Mouse (Mus musculus) embryonic facial prominence, embryonic 15.5 days (tissue): ENCODE data around the gene Kcnj16. TPM values are rescaled to one million over a fixed set of nuclear protein-coding genes. Genes with fewer than 3 reads are reported as not detected.

Experiments used
- ATAC-seq: fragments of 200-750 bp; cut with Nextera tagmentation; 2 replicates; pipeline ENCODE4 v1.8.0; 2017; ENCODE audit warnings: low read depth, moderate TSS enrichment; ENCODE audit not compliant: insufficient number of reproducible peaks, low FRiP score, low TSS enrichment
- H3K27ac ChIP-seq: fragments of 300-500 bp; sonication (generic); replicated peaks from 2 replicates; pipeline ENCODE4 v1.5.1; 2015; ENCODE audit warnings: mild to moderate bottlenecking, inconsistent platforms
- H3K27me3 ChIP-seq: fragments of 300-500 bp; sonication (generic); 2 replicates; pipeline ENCODE4 v1.6.1; 2015; ENCODE audit warnings: inconsistent platforms
- H3K36me3 ChIP-seq: fragments of 300-500 bp; sonication (generic); 2 replicates; pipeline ENCODE4 v1.6.1; 2015; ENCODE audit warnings: mild to moderate bottlenecking, inconsistent platforms
- H3K4me1 ChIP-seq: fragments of 300-500 bp; sonication (generic); 2 replicates; pipeline ENCODE4 v1.6.1; 2015; ENCODE audit warnings: inconsistent platforms
- H3K4me2 ChIP-seq: fragments of 300-500 bp; sonication (generic); replicated peaks from 2 replicates; pipeline ENCODE4 v1.6.1; 2015; ENCODE audit warnings: mild to moderate bottlenecking, inconsistent platforms
- H3K4me3 ChIP-seq: fragments of 300-500 bp; sonication (generic); replicated peaks from 2 replicates; pipeline ENCODE4 v1.5.1; 2015; ENCODE audit warnings: mild to moderate bottlenecking, inconsistent platforms
- H3K9ac ChIP-seq: fragments of 300-500 bp; sonication (generic); 2 replicates; pipeline ENCODE4 v1.6.1; 2015; ENCODE audit warnings: inconsistent platforms
- H3K9me3 ChIP-seq: fragments of 300-500 bp; sonication (generic); replicated peaks from 2 replicates; pipeline ENCODE4 v1.6.1; 2016; ENCODE audit warnings: inconsistent platforms
- WGBS: fragments of 180-500 bp; shearing (Covaris S2); methylation state at CpG from one replicate; pipeline ENCODE4 v1.1.7; 2015; 5-methylcytosine and 5-hydroxymethylcytosine counted together
- polyA plus RNA-seq: library from polyadenylated mRNA; unstranded; fragments of >200 nt; fragmentation: Nextera tagmentation; extraction: Ambion mirVana; gene quantifications from 2 replicates; pipeline ENCODE4 v1.2.1, GENCODE M21; 2015

Gene Kcnj16
- polyA plus RNA-seq, 1 experiment from 2014 or later: 0.61 TPM

GRCm38 (mm10) chr11:110997211-110997610 lies 29.4 kb downstream of the Kcnj16 start:
- no peaks in the 10 kb centered on the region for H3K27me3 ChIP-seq

DNA sequence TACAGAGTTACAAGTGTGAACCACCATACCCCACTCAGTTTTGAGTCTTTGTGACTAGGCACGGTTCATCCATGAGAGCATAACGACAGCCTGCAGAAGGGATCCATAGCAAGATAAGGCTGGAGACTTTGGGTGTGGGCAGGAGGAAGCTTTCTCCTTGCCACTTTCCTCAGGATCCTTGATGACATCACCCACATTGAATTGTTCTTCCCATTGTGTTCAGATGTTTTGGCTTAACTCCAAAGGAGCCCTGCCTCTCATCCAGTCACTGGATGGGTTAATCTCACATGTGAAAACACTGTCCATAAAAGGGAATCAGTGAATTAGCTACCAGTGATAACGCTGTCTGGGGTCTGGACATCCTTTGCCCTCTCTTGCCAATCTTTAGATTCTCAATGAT lies 37.3 kb downstream of the Kcnj16 start:
- Histone ChIP-seq H3K27ac (no peak overlapping the region), H3K4me3 (no peak overlapping the region), H3K9ac (no peak overlapping the region), H3K9me3 (no peaks in the 10 kb centered on the region), H3K36me3 (no peaks in the 10 kb centered on the region), H3K4me1 (no peaks in the 10 kb centered on the region), H3K4me2 (no peak overlapping the region), H3K27me3 (no peaks in the 10 kb centered on the region)
- no peak for ATAC-seq
- 77% methylated on average over 3 of the region's 3 CpGs for WGBS

More at GRCm38 (mm10) chr11:110997211-110997610, 29.4 kb downstream of the Kcnj16 start:
- Histone ChIP-seq H3K9me3 (no peaks in the 10 kb centered on the region), H3K4me1 (no peaks in the 10 kb centered on the region), H3K36me3 (no peaks in the 10 kb centered on the region), H3K4me3 (no peak overlapping the region), H3K9ac (no peak overlapping the region), H3K27ac (no peak overlapping the region), H3K4me2 (no peak overlapping the region)
- WGBS: 75% methylated on average over 9 of the region's 9 CpGs
- ATAC-seq: no peak

GRCm38 (mm10) chr11:111009471-111009870 lies 41.6 kb downstream of the Kcnj16 start:
- 41% methylated on average over 3 of the region's 3 CpGs for WGBS
- Histone ChIP-seq H3K9ac (no peak overlapping the region), H3K4me3 (no peak overlapping the region), H3K27ac (no peak overlapping the region), H3K27me3 (no peaks in the 10 kb centered on the region), H3K36me3 (no peaks in the 10 kb centered on the region), H3K9me3 (no peaks in the 10 kb centered on the region), H3K4me2 (no peak overlapping the region), H3K4me1 (no peaks in the 10 kb centered on the region)
- ATAC-seq: no peak

- no peak for ATAC-seq
- no peaks in the 10 kb centered on the region for H3K36me3 ChIP-seq
- H3K4me3 ChIP-seq: no peak overlapping the region
- no peaks in the 10 kb centered on the region for H3K4me1 ChIP-seq
- no peaks in the 10 kb centered on the region for H3K27me3 ChIP-seq
- H3K9ac ChIP-seq: no peak overlapping the region
- WGBS: 83% methylated on average over 3 of the region's 3 CpGs
- H3K27ac ChIP-seq: no peak overlapping the region
- no peak overlapping the region for H3K4me2 ChIP-seq
- no peaks in the 10 kb centered on the region for H3K9me3 ChIP-seq
Measured at GRCm38 (mm10) chr11:111016206-111016605, 48.4 kb downstream of the Kcnj16 start.

- Histone ChIP-seq H3K36me3 (no peaks in the 10 kb centered on the region), H3K9me3 (no peaks in the 10 kb centered on the region), H3K27me3 (no peaks in the 10 kb centered on the region), H3K4me1 (no peaks in the 10 kb centered on the region), H3K4me2 (no peak overlapping the region), H3K9ac (no peak overlapping the region), H3K27ac (no peak overlapping the region), H3K4me3 (no peak overlapping the region)
- ATAC-seq: no peak
- WGBS: 48% methylated on average over 2 of the region's 2 CpGs
Measured at GRCm38 (mm10) chr11:111020211-111020610, 52.4 kb downstream of the Kcnj16 start.

GRCm38 (mm10) chr11:111022681-111023281 lies 54.9 kb downstream of the Kcnj16 start:
- WGBS: 37% methylated on average over 8 of the region's 8 CpGs

GRCm38 (mm10) chr11:111042175-111042574 lies 74.3 kb downstream of the Kcnj16 start:
- WGBS: 40% methylated on average over 5 of the region's 5 CpGs
- Histone ChIP-seq H3K27me3 (no peaks in the 10 kb centered on the region), H3K9ac (no peak overlapping the region), H3K4me1 (no peaks in the 10 kb centered on the region), H3K9me3 (no peaks in the 10 kb centered on the region), H3K4me2 (no peak overlapping the region), H3K4me3 (no peak overlapping the region), H3K27ac (no peak overlapping the region), H3K36me3 (no peaks in the 10 kb centered on the region)
- ATAC-seq: no peak

More at GRCm38 (mm10) chr11:111022681-111023281, 54.9 kb downstream of the Kcnj16 start:
- Histone ChIP-seq H3K27me3 (no peaks in the 10 kb centered on the region), H3K4me2 (no peak overlapping the region), H3K4me1 (no peaks in the 10 kb centered on the region), H3K27ac (no peak overlapping the region), H3K4me3 (no peak overlapping the region), H3K9ac (no peak overlapping the region), H3K36me3 (no peaks in the 10 kb centered on the region), H3K9me3 (no peaks in the 10 kb centered on the region)
- ATAC-seq: no peak

- no peak for ATAC-seq
- no peaks in the 10 kb centered on the region for H3K27me3 ChIP-seq
- H3K4me3 ChIP-seq: no peak overlapping the region
- no peak overlapping the region for H3K9ac ChIP-seq
- no peak overlapping the region for H3K4me2 ChIP-seq
- H3K27ac ChIP-seq: no peak overlapping the region
- no peaks in the 10 kb centered on the region for H3K9me3 ChIP-seq
- 87% methylated on average over 4 of the region's 4 CpGs for WGBS
- no peaks in the 10 kb centered on the region for H3K36me3 ChIP-seq
- H3K4me1 ChIP-seq: no peaks in the 10 kb centered on the region
Measured at GRCm38 (mm10) chr11:111043298-111043697, 75.5 kb downstream of the Kcnj16 start.

- Histone ChIP-seq H3K4me2 (no peak overlapping the region), H3K27me3 (no peaks in the 10 kb centered on the region), H3K9ac (no peak overlapping the region), H3K9me3 (no peaks in the 10 kb centered on the region), H3K36me3 (no peaks in the 10 kb centered on the region), H3K4me3 (no peak overlapping the region), H3K4me1 (no peaks in the 10 kb centered on the region), H3K27ac (no peak overlapping the region)
- no peak for ATAC-seq
- 77% methylated on average over 3 of the region's 3 CpGs for WGBS
Measured at GRCm38 (mm10) chr11:111054252-111054651, 86.4 kb downstream of the Kcnj16 start.

DNA sequence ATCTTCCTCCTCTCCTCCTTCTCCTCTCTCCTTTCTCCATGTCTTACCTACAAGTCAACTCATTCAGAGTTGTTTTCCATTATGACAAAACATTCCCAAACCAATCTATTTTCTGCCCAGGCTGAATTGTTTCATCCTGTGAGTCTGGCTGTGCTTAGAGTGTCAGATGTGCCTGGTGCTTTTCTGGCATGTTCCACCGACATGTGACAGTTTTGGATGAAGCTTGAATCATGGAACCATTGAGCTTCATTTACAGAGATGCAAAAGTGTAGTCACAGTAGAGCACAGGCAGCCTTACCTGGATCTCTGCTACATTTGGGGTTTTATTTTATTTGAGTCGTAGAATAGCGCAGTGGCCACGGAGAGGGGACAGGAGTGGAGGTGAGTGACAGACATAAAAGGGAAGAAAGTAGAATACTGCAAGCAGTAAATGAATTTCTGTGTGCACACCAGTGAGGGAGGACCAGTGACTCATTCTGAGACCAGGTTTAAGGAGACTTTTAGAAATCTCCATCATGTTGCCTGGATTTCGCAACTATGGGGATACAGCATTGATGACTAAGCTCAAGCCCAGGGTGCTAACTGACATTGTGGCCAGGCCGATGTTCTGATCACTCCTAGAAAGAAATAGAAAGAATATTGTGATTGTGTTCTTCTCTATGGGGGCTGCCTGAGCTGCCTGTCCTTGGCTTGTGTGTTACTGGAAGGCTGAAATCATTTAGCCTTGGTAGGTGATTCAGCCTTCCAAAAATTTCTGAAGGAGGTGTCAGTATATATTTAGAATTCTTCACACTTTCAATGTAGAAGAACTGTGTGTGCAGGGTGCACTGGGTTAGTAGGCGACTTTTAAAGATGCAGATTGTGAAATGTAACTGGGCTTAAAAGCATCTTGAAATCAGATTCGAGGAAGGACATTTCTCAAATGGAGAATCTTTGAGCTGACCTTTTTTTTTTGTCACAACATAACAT lies 87.3 kb downstream of the Kcnj16 start:
- no peak for ATAC-seq
- H3K27me3 ChIP-seq: no peaks in the 10 kb centered on the region
- WGBS: 84% methylated on average over 8 of the region's 8 CpGs
- H3K27ac ChIP-seq: no peak overlapping the region
- no peak overlapping the region for H3K4me3 ChIP-seq
- no peaks in the 10 kb centered on the region for H3K9me3 ChIP-seq
- no peak overlapping the region for H3K4me2 ChIP-seq
- no peak overlapping the region for H3K9ac ChIP-seq
- no peaks in the 10 kb centered on the region for H3K4me1 ChIP-seq
- H3K36me3 ChIP-seq: no peaks in the 10 kb centered on the region

GRCm38 (mm10) chr11:111056030-111056429 lies 88.2 kb downstream of the Kcnj16 start:
- H3K27ac ChIP-seq: no peak overlapping the region
- no peaks in the 10 kb centered on the region for H3K4me1 ChIP-seq
- no peaks in the 10 kb centered on the region for H3K36me3 ChIP-seq
- no peaks in the 10 kb centered on the region for H3K27me3 ChIP-seq
- H3K9ac ChIP-seq: no peak overlapping the region
- WGBS: 52% methylated on average over 13 of the region's 13 CpGs
- ATAC-seq: no peak
- H3K4me2 ChIP-seq: no peak overlapping the region
- no peak overlapping the region for H3K4me3 ChIP-seq
- H3K9me3 ChIP-seq: no peaks in the 10 kb centered on the region
